Mouse (Mus musculus) forebrain, embryonic 16.5 days (tissue): ENCODE data around the gene Adh6b. TPM values are rescaled to one million over a fixed set of nuclear protein-coding genes. Genes with fewer than 3 reads are reported as not detected.
"Not testable (repeated sequence)": the region's sequence is repeated elsewhere in the genome, so short reads cannot be mapped to it uniquely, and the experiment has no call there.

Experiments used
- ATAC-seq: fragments of 200-750 bp; cut with Nextera tagmentation; 2 replicates; pipeline ENCODE4 v1.8.0; 2017; ENCODE audit warnings: mild to moderate bottlenecking, moderate library complexity
- H3K27ac ChIP-seq: fragments of 300-500 bp; sonication (generic); 2 replicates; pipeline ENCODE4 v1.5.1; 2014; ENCODE audit warnings: low read length, control low read depth
- H3K27me3 ChIP-seq: fragments of 300-500 bp; sonication (generic); replicated peaks from 2 replicates; pipeline ENCODE4 v1.6.1; 2014; ENCODE audit warnings: low read length; ENCODE audit not compliant: control insufficient read depth, insufficient read depth
- H3K36me3 ChIP-seq: fragments of 300-500 bp; sonication (generic); 2 replicates; pipeline ENCODE4 v1.6.1; 2014; ENCODE audit not compliant: control insufficient read depth, insufficient read depth
- H3K4me1 ChIP-seq: fragments of 300-500 bp; sonication (generic); replicated peaks from 2 replicates; pipeline ENCODE4 v1.6.1; 2014; ENCODE audit warnings: low read length; ENCODE audit not compliant: control insufficient read depth, insufficient read depth
- H3K4me2 ChIP-seq: fragments of 300-500 bp; sonication (generic); 2 replicates; pipeline ENCODE4 v1.6.1; 2014; ENCODE audit warnings: mild to moderate bottlenecking, low read length, control low read depth
- H3K4me3 ChIP-seq: fragments of 300-500 bp; sonication (generic); replicated peaks from 2 replicates; pipeline ENCODE4 v1.5.1; 2014; ENCODE audit warnings: mild to moderate bottlenecking, low read length, control low read depth
- H3K9ac ChIP-seq: fragments of 300-500 bp; sonication (generic); replicated peaks from 2 replicates; pipeline ENCODE4 v1.6.1; 2014; ENCODE audit warnings: low read depth, low read length, control low read depth
- H3K9me3 ChIP-seq: fragments of 300-500 bp; sonication (generic); 2 replicates; pipeline ENCODE4 v1.6.1; 2016; ENCODE audit warnings: low read length; ENCODE audit not compliant: control insufficient read depth
- WGBS: fragments of 180-500 bp; shearing (Covaris S2); extraction: QIAGEN DNeasy Blood & Tissue Kit; methylation state at CpG from one replicate; pipeline ENCODE4 v1.1.7; 2014; 5-methylcytosine and 5-hydroxymethylcytosine counted together
- polyA plus RNA-seq: library from polyadenylated mRNA; unstranded; fragments of >200 nt; fragmentation: Nextera tagmentation; extraction: Ambion mirVana; gene quantifications from 2 replicates; pipeline ENCODE4 v1.2.1, GENCODE M21; 2015

Adh6b gene
- polyA plus RNA-seq, 1 experiment from 2014 or later, result not detected

DNA sequence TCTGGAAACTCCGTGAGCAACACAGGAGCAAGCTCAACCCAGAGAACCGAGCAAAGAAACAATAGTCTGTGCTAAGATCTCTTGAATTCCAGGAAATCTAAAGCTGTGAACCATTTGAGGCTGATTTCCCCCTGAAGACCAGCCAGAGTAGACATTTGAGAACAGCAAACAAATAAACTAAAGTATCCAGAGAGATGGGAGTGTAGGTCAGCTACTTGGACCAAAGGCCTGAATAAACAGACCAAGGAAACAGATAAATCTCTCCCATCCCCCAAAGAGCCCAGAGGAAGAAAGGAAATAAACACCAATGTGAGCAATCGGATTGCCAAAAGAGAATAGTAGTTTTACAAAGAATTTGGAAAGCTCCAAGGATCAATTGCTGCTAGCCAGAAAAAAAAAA, 5.5 kb downstream of the Adh6b start:
- no peak for ATAC-seq
- no peak overlapping the region for H3K9ac ChIP-seq
- H3K36me3 ChIP-seq, result no peaks in the 10 kb centered on the region
- no peak overlapping the region for H3K4me2 ChIP-seq
- no peaks in the 10 kb centered on the region for H3K4me1 ChIP-seq
- H3K27me3 ChIP-seq, result no peaks in the 10 kb centered on the region
- H3K27ac ChIP-seq, result no peak overlapping the region
- WGBS, result 78% methylated on average over 3 of the region's 3 CpGs
- H3K4me3 ChIP-seq, result no peak overlapping the region
- H3K9me3 ChIP-seq, result no peaks in the 10 kb centered on the region

DNA sequence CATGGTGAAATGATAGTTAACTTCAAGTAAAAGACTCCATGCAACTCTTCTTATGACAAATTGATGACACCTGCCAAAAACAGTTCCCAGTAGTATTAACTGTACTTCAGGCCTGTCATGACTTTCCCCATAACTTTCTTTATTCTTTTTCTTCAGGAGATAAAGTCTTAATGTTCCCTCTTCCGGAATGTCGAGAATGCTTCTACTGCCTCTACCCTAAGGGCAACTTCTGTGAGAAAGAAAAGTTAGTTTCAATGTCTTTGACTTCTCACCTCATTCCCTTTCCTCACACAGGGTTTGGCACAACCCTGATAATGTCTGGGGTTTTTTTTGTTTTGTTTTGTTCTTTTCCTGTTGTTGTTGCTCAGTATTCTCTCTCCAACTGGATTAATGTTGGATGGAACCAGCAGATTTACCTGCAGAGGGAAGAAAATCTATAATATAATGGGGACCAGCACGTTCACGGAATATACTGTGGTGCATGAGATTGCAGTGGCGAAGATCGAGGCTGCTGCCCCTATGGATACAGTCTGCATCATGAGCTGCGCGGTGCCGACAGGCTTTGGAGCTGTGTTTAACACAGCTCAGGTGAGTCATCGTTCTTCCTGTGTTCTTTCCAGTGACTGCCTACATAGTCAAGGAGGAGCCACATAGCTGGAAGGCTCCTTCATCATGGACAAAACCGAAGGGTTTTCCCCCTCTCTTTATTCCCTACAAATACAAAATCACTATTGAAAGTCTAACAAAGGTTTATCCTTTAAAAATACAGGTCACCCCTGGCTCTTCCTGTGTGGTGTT, 10.6 kb downstream of the Adh6b start:
- Histone ChIP-seq H3K9me3 (no peaks in the 10 kb centered on the region), H3K4me3 (no peak overlapping the region), H3K4me1 (no peaks in the 10 kb centered on the region), H3K36me3 (no peaks in the 10 kb centered on the region), H3K9ac (no peak overlapping the region), H3K27ac (no peak overlapping the region), H3K4me2 (no peak overlapping the region), H3K27me3 (no peaks in the 10 kb centered on the region)
- 91% methylated on average over 11 of the region's 11 CpGs for WGBS
- no peak for ATAC-seq

DNA sequence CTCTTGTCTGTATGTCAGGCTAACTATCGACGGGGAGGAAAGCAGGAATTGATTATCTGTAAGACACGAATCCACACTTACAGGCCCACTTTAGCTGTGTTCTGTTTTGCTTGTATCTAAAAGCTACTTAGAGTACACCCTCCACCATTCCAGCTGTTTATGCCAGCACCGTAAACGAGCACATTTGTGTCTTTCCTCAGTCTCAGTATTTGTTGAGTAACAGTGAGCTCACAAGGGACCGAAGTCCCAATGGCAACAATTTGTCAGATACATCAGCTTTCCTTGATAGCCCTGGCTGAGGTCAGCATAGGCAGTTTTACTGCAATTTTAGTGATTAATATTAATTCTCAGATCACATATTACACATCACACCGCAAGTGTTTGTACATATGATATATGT, 17.3 kb downstream of the Adh6b start:
- no peak overlapping the region for H3K4me2 ChIP-seq
- H3K4me3 ChIP-seq, result no peak overlapping the region
- no peak for ATAC-seq
- no peak overlapping the region for H3K27ac ChIP-seq
- no peaks in the 10 kb centered on the region for H3K27me3 ChIP-seq
- no peak overlapping the region for H3K9ac ChIP-seq
- no peaks in the 10 kb centered on the region for H3K4me1 ChIP-seq
- 89% methylated on average over 7 of the region's 7 CpGs for WGBS
- no peaks in the 10 kb centered on the region for H3K9me3 ChIP-seq
- no peaks in the 10 kb centered on the region for H3K36me3 ChIP-seq

DNA sequence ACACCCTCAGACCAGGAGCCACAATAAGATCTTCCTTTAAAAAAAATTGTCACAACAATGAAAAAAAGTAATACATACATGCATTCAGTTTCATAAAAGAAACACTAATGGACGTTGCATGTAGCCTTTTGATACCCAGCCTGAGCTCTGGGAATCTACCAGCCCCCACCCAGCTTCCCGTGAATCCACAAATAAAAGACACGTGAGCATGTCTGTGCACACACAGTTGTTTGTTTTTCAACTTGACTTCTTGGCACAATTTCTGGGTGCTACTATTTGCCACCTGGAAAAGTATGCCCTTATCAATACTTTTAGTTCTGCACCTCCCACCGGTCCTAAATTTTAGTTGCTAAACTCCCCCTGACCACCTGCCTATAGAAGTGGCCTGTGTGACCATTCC, 19.1 kb downstream of the Adh6b start:
- Histone ChIP-seq H3K4me2 (no peak overlapping the region), H3K9me3 (no peaks in the 10 kb centered on the region), H3K9ac (no peak overlapping the region), H3K4me3 (no peak overlapping the region), H3K27me3 (no peaks in the 10 kb centered on the region), H3K27ac (no peak overlapping the region), H3K4me1 (no peaks in the 10 kb centered on the region), H3K36me3 (no peaks in the 10 kb centered on the region)
- WGBS, result 87% methylated on average over 4 of the region's 4 CpGs
- ATAC-seq, result no peak

DNA sequence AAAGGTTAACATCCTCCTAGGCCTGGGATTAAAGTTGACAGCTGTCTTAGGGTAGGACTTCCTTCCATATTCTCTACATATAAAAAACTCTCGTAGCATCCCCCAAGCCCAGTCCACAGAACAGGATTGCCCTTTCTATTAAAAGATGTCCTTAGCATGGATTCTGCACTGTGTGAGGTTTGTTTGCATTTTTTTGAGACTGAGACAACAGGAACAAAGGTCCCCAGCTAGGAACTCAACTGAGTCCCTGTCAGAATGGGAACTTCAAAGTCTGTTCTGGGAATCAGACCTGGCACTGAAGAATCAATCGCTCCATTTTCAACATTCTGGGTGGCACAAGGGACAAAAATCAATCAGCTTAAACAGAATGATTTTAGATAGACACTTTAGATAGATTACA, 21.3 kb downstream of the Adh6b start:
- Histone ChIP-seq H3K9me3 (no peaks in the 10 kb centered on the region), H3K4me2 (no peak overlapping the region), H3K27ac (no peak overlapping the region), H3K9ac (no peak overlapping the region), H3K4me1 (no peaks in the 10 kb centered on the region), H3K4me3 (no peak overlapping the region), H3K36me3 (no peaks in the 10 kb centered on the region), H3K27me3 (no peaks in the 10 kb centered on the region)
- WGBS, result 79% methylated on average over 2 of the region's 2 CpGs
- no peak for ATAC-seq

DNA sequence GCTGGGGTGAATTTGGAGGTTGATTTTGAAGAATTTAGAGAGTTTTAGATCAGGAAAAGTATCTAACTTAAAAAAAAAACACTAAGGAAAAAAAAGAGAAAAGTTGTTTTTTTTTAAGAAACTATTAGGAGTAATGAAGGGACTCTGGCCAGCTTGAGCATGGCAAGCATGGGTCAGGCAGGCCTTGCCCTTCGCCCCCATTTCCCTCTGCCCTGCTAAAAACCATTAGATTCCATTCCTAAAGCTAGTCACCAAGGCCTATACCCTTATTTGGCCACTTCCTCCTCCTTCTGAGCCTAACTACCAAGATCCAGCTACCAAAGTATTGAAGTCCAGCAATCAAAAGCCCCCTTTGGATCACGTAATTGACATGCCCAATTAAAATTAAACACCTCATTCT, 24.6 kb downstream of the Adh6b start:
- no peak for ATAC-seq
- no peaks in the 10 kb centered on the region for H3K9me3 ChIP-seq
- no peaks in the 10 kb centered on the region for H3K36me3 ChIP-seq
- H3K4me3 ChIP-seq, result no peak overlapping the region
- no peak overlapping the region for H3K27ac ChIP-seq
- H3K4me2 ChIP-seq, result no peak overlapping the region
- no peaks in the 10 kb centered on the region for H3K4me1 ChIP-seq
- WGBS, result 80% methylated on average over 2 of the region's 2 CpGs
- no peak overlapping the region for H3K9ac ChIP-seq
- H3K27me3 ChIP-seq, result no peaks in the 10 kb centered on the region

DNA sequence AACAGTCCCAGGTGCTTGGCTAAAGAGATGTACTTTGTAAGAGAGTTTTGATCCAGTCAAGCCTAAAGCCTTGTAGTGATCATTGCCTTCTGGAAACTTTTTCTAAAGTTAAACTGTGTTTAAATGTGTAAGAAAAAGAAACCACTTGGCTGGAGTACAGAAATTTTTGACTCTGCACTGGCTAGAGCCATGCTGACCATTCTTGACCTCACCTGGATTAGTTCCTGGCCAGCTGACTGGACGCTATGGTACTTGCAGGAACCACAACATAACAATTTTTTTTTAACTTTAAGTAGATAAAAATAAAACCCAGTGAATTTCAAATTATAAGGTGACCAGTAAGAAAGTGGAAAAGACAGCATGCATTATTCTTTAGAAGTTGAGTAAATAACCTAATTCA, 28.0 kb downstream of the Adh6b start:
- Histone ChIP-seq H3K27me3 (no peaks in the 10 kb centered on the region), H3K9me3 (no peaks in the 10 kb centered on the region)

DNA sequence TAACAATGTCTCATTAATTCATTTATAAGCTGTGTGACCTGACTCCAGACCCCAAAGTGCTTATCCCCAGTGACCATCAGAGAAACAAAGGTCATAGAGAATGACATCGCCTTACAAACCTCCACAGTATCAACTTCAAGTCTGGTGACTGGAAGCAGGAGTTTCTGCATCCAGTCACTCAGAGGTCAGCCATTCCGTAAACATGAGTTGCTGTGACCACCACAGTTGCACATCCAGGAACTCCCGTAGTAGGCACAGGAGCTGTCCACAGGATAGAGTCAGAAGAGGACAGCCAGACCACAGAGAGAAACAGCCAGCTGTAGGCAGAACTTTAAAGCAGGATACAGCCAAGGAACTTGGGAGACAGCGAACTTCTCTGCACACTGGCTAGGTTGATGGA, 28.7 kb downstream of the Adh6b start:
- ATAC-seq, H3K36me3 ChIP-seq, H3K27ac ChIP-seq, H3K4me2 ChIP-seq, H3K9me3 ChIP-seq, H3K4me3 ChIP-seq, H3K27me3 ChIP-seq, H3K4me1 ChIP-seq, H3K9ac ChIP-seq: not testable (repeated sequence)
- WGBS, result 89% methylated on average over 4 of the region's 4 CpGs

More for the DNA sequence above, 28.0 kb downstream of the Adh6b start:
- Histone ChIP-seq H3K27ac (no peak overlapping the region), H3K4me3 (no peak overlapping the region), H3K9ac (no peak overlapping the region), H3K36me3 (no peaks in the 10 kb centered on the region), H3K4me1 (no peaks in the 10 kb centered on the region), H3K4me2 (no peak overlapping the region)
- 91% methylated on average over 1 of the region's 1 CpGs for WGBS
- no peak for ATAC-seq

DNA sequence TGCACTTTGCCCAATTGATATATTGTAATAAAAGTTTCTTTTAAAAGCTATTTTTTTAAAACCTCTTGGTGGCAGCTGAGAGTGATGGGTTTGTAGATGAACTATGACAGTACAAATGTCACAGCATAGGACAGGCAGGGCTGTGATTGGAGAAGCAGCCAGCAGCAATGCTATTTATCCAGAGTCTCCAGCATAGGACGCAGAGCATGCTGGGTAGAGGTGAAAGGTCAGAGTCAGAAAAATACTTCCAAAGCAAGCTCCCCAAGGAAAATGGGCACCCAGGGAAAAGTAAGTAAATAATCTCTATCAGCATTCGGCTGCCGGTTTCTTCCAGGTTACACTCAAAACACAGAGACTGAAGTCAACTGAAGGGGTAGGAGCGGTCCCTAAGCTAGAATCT, 32.3 kb downstream of the Adh6b start:
- WGBS, result 89% methylated on average over 4 of the region's 4 CpGs
- no peak overlapping the region for H3K4me3 ChIP-seq
- H3K4me2 ChIP-seq, result no peak overlapping the region
- no peaks in the 10 kb centered on the region for H3K36me3 ChIP-seq
- no peak overlapping the region for H3K27ac ChIP-seq
- H3K9ac ChIP-seq, result no peak overlapping the region
- no peaks in the 10 kb centered on the region for H3K27me3 ChIP-seq
- no peak for ATAC-seq
- H3K4me1 ChIP-seq, result no peaks in the 10 kb centered on the region
- no peaks in the 10 kb centered on the region for H3K9me3 ChIP-seq

DNA sequence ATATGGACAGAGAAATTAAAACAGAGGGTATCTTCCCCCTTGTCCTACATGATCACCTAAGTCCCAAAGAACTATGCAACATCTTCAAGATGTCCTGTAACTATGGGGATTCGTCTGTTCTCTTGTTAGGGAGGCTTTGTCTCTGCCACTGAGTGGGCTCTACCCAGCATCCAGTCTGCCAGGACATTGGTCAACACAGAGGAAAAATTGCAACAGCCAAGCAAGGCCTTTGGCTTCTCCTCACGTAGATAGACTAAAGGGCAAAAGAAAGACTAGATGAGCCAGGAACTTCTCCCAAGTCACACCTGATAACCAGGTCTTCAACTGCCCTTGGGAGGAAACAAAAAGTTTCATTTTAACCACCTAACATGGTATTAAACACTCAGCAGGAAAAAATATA, 33.6 kb downstream of the Adh6b start:
- Histone ChIP-seq H3K27me3 (no peaks in the 10 kb centered on the region), H3K4me3 (no peak overlapping the region), H3K4me1 (no peaks in the 10 kb centered on the region), H3K4me2 (no peak overlapping the region), H3K9ac (no peak overlapping the region), H3K9me3 (no peaks in the 10 kb centered on the region), H3K36me3 (no peaks in the 10 kb centered on the region), H3K27ac (no peak overlapping the region)
- ATAC-seq, result no peak
- 76% methylated on average over 2 of the region's 2 CpGs for WGBS
